23 mouse cellular contexts compared by ENCODE assay signal in genomic region chr2:25465256-25465655, GRCm38 (mm10). TPM values are rescaled to one million over a fixed set of nuclear protein-coding genes. Genes with fewer than 3 reads are reported as not detected.
A peak's percentile ranks its signal among the peaks of the same experiment; 100 is the strongest.
DNase-seq lines count a peak whose midpoint lies in the region; ATAC-seq and TF ChIP-seq lines count a peak whose summit lies in the region.
"Had no signal": no experiment of that assay in that cellular context is flagged by ENCODE, and none has a peak within 500 bp of the region (broad histone marks: within the 10 kb centered on the region; RNA-seq: fewer than 3 reads in every experiment).

No protein-coding gene starts in this region.

- H3K4me1 ChIP-seq in heart, embryonic 14.5 days (ENCODE audit: control insufficient read depth in 2 of 2, insufficient read depth in 2 of 2, low read length in 2 of 2), result peaks cover 37 to 46% of the 10 kb centered on the region in 2 experiments
- peaks cover 33% of the 10 kb centered on the region; the same call in 1 of the 2 replicates for H3K4me1 ChIP-seq in spleen, adult 2 months (ENCODE audit: control insufficient read depth, insufficient read depth, insufficient read length)
- H3K4me1 ChIP-seq in limb, embryonic 10.5 days, result peaks cover 20% of the 10 kb centered on the region
- peaks cover 6% of the 10 kb centered on the region for H3K4me1 ChIP-seq in small intestine, adult 2 months (ENCODE audit: control insufficient read depth, insufficient read depth, insufficient read length, low read length)
- H3K4me1 ChIP-seq in heart, adult 2 months (ENCODE audit: control insufficient read depth, insufficient read depth, low read length), result peaks cover 7% of the 10 kb centered on the region

- H3K4me2 ChIP-seq in heart, embryonic 14.5 days (ENCODE audit: low read length), result no peak overlapping the region
- H3K4me2 ChIP-seq: forebrain, embryonic 12.5 days; heart, embryonic 15.5 days; hindbrain, embryonic 12.5 days; intestine, embryonic 15.5 days; neural tube, embryonic 15.5 days had no signal

- H3K27me3 ChIP-seq in heart, embryonic 14.5 days (ENCODE audit: control insufficient read depth, insufficient read depth, low read length), result no peaks in the 10 kb centered on the region
- H3K27me3 ChIP-seq in spleen, adult 2 months (ENCODE audit: control insufficient read depth, insufficient read depth, low read length), result no peaks in the 10 kb centered on the region
- H3K27me3 ChIP-seq in limb, embryonic 10.5 days (ENCODE audit: low read depth, poor library complexity, severe bottlenecking), result no peaks in the 10 kb centered on the region
- H3K27me3 ChIP-seq in small intestine, adult 2 months (ENCODE audit: control insufficient read depth, insufficient read depth, low read length), result no peaks in the 10 kb centered on the region
- no peaks in the 10 kb centered on the region for H3K27me3 ChIP-seq in heart, adult 2 months (ENCODE audit: control insufficient read depth, insufficient read depth, low read length)
- H3K27me3 ChIP-seq: forebrain, embryonic 12.5 days; heart, embryonic 15.5 days; intestine, embryonic 15.5 days; neural tube, embryonic 15.5 days had no signal

- WGBS in heart, embryonic 14.5 days, result 89% methylated on average over 2 of the region's 2 CpGs
- 39% methylated on average over 2 of the region's 2 CpGs for WGBS in spleen, adult 2 months
- WGBS in limb, embryonic 10.5 days, result 89% methylated on average over 2 of the region's 2 CpGs
- WGBS in small intestine, adult 2 months, result 70% methylated on average over 2 of the region's 2 CpGs
- WGBS in heart, adult 2 months, result 81% methylated on average over 2 of the region's 2 CpGs

- 0 out of 2 replicates have a peak overlapping the region, but pooled peaks have one; percentile 3 for H3K9ac ChIP-seq in heart, embryonic 14.5 days (ENCODE audit: low read length)
- H3K9ac ChIP-seq in heart, adult 2 months (ENCODE audit: low read depth, low read length), result no peak overlapping the region
- H3K9ac ChIP-seq: forebrain, embryonic 12.5 days; heart, embryonic 15.5 days; hindbrain, embryonic 12.5 days; intestine, embryonic 15.5 days; liver, embryonic 14.5 days; neural tube, embryonic 15.5 days had no signal

- ATAC-seq in heart, embryonic 14.5 days (ENCODE audit: insufficient number of reproducible peaks, insufficient read depth, low FRiP score, low read depth), result no peak
- ATAC-seq: intestine, embryonic 15.5 days had no signal

- H3K27ac ChIP-seq in heart, embryonic 14.5 days (replicated peaks in 1 of 2; ENCODE audit: control insufficient read depth in 1 of 2, insufficient read depth in 1 of 2, low read depth in 2 of 2, low read length in 2 of 2), result no peak overlapping the region
- peak overlapping the region; percentile 96 for H3K27ac ChIP-seq in spleen, adult 2 months (ENCODE audit: insufficient read depth, low read length)
- peak overlapping the region; percentile 72 for H3K27ac ChIP-seq in limb, embryonic 10.5 days
- H3K27ac ChIP-seq in small intestine, adult 2 months (ENCODE audit: insufficient read depth, low read depth, low read length), result peak overlapping the region; percentile 70
- H3K27ac ChIP-seq in heart, adult 2 months, result no peak overlapping the region
- H3K27ac ChIP-seq: hindbrain, embryonic 12.5 days; intestine, embryonic 15.5 days; liver, embryonic 14.5 days; neural tube, embryonic 15.5 days had no signal

- H3K9me3 ChIP-seq in heart, embryonic 14.5 days (ENCODE audit: control insufficient read depth, low read length), result no peaks in the 10 kb centered on the region
- no peaks in the 10 kb centered on the region for H3K9me3 ChIP-seq in limb, embryonic 10.5 days (replicated peaks)
- H3K9me3 ChIP-seq: forebrain, embryonic 12.5 days; heart, embryonic 15.5 days; hindbrain, embryonic 12.5 days; intestine, embryonic 15.5 days; neural tube, embryonic 15.5 days had no signal

- no peak for TF ChIP-seq EP300 in heart, adult 2 months (IDR thresholded peaks at IDR 0.05; ENCODE audit: insufficient read depth, low read depth, low read length)

- H3K79me2 ChIP-seq in heart, adult 2 months (replicated peaks; ENCODE audit: control insufficient read depth, insufficient read depth, low read length), result no peaks in the 10 kb centered on the region

- TF ChIP-seq CTCF in spleen, adult 2 months (IDR thresholded peaks at IDR 0.05; ENCODE audit: extremely low read depth, insufficient read depth, insufficient read length, insufficient replicate concordance), result no peak
- no peak for TF ChIP-seq CTCF in small intestine, adult 2 months (IDR thresholded peaks at IDR 0.05; ENCODE audit: extremely low read depth, insufficient read length, insufficient replicate concordance, low read depth, low read length)
- TF ChIP-seq CTCF in heart, adult 2 months (IDR thresholded peaks at IDR 0.05), result no peak

- H3K4me3 ChIP-seq in heart, embryonic 14.5 days (ENCODE audit: control insufficient read depth in 1 of 2, insufficient read depth in 1 of 2, low read depth in 1 of 2, low read length in 2 of 2), result no peak overlapping the region
- peak overlapping the region; percentile 47; the same call in 1 of the 2 replicates for H3K4me3 ChIP-seq in spleen, adult 2 months (ENCODE audit: extremely low read depth, insufficient read depth, insufficient read length)
- no peak overlapping the region for H3K4me3 ChIP-seq in limb, embryonic 10.5 days
- no peak overlapping the region for H3K4me3 ChIP-seq in small intestine, adult 2 months (ENCODE audit: low read depth, low read length)
- H3K4me3 ChIP-seq in heart, adult 2 months, result no peak overlapping the region
- H3K4me3 ChIP-seq: forebrain, embryonic 12.5 days; heart, embryonic 15.5 days; hindbrain, embryonic 12.5 days; intestine, embryonic 15.5 days; myocyte; neural tube, embryonic 15.5 days had no signal

- intact Hi-C loops in heart, adult 2 months (cut with DNase I), result no loop called here

- no peaks in the 10 kb centered on the region for H3K36me3 ChIP-seq in heart, embryonic 14.5 days (ENCODE audit: control insufficient read depth, insufficient read depth, low read length)
- no peaks in the 10 kb centered on the region for H3K36me3 ChIP-seq in spleen, adult 2 months (ENCODE audit: control insufficient read depth, insufficient read depth, low read length)
- no peaks in the 10 kb centered on the region for H3K36me3 ChIP-seq in limb, embryonic 10.5 days
- no peaks in the 10 kb centered on the region for H3K36me3 ChIP-seq in small intestine, adult 2 months (ENCODE audit: control insufficient read depth, insufficient read depth, low read length)
- no peaks in the 10 kb centered on the region for H3K36me3 ChIP-seq in heart, adult 2 months (ENCODE audit: control insufficient read depth, insufficient read depth, low read length)
- H3K36me3 ChIP-seq: forebrain, embryonic 12.5 days; heart, embryonic 15.5 days; hindbrain, embryonic 12.5 days; intestine, embryonic 15.5 days; neural tube, embryonic 15.5 days had no signal

- no peak for DNase-seq in heart, adult 11 months
- DNase-seq in spleen, adult 2 months (ENCODE audit: low read depth in 1 of 2, low spot score in 2 of 2), result no peak
- no peak for DNase-seq in spleen, adult 12 weeks (ENCODE audit: low spot score)
- no peak for DNase-seq in limb, embryonic 10.5 days (ENCODE audit: low spot score)
- no peak for DNase-seq in heart, adult 2 months
- DNase-seq: adrenal gland, postnatal 25 days; gastrocnemius, postnatal 36 days; right cerebral cortex, postnatal 4 days had no signal

- TF ChIP-seq POLR2A in spleen, adult 2 months (IDR thresholded peaks at IDR 0.05; ENCODE audit: low read depth, low read length), result no peak
- no peak for TF ChIP-seq POLR2A in small intestine, adult 2 months (IDR thresholded peaks at IDR 0.05; ENCODE audit: low read depth, low read length)
- no peak for TF ChIP-seq POLR2A in heart, adult 2 months (IDR thresholded peaks at IDR 0.05; ENCODE audit: insufficient read depth, low read depth, low read length)

RNA-seq across cellular contexts. Expression of gene Paxx, which starts 4.4 kb away (rescaled TPM):
- polyA plus RNA-seq in heart, embryonic 14.5 days (2014; fragmentation: Nextera tagmentation; extraction: Ambion mirVana), result 31.0 and 32.6 TPM in 2 replicates
- polyA plus RNA-seq in spleen, adult 2 months (2012; rRNA removed), result 68.7 and 86.4 TPM in 2 replicates
- polyA plus RNA-seq in limb, embryonic 10.5 days (2016; fragmentation: Nextera tagmentation; extraction: Ambion mirVana), result 10.0 and 14.6 TPM in 2 replicates
- polyA plus RNA-seq in small intestine, adult 2 months (2012; rRNA removed), result 48.6 and 62.7 TPM in 2 replicates
- total RNA-seq in heart, adult 2 months (2021), result 10 to 100 TPM; 17.7 to 20.6 TPM
- polyA plus RNA-seq in heart, adult 2 months (2012; rRNA removed), result 32.8 and 36.8 TPM in 2 replicates

RNA-seq across cellular contexts. Expression of gene Ptgds, which starts 4.6 kb away (rescaled TPM):
- 98.5 and 112 TPM in 2 replicates for polyA plus RNA-seq in heart, embryonic 14.5 days (2014; fragmentation: Nextera tagmentation; extraction: Ambion mirVana)
- polyA plus RNA-seq in spleen, adult 2 months (2012; rRNA removed), result 0.27 and 7.8 TPM in 2 replicates
- polyA plus RNA-seq in limb, embryonic 10.5 days (2016; fragmentation: Nextera tagmentation; extraction: Ambion mirVana), result not detected in 2 replicates
- 0.28 and 0.39 TPM in 2 replicates for polyA plus RNA-seq in small intestine, adult 2 months (2012; rRNA removed)
- 100 to 1,000 TPM; 472 to 774 TPM for total RNA-seq in heart, adult 2 months (2021)
- 198 and 795 TPM in 2 replicates for polyA plus RNA-seq in heart, adult 2 months (2012; rRNA removed)
- total RNA-seq: megakaryocyte-erythroid progenitor cell, adult 5-6 weeks had no signal

RNA-seq across cellular contexts. Expression of gene Clic3, which starts 8.6 kb away (rescaled TPM):
- polyA plus RNA-seq in heart, embryonic 14.5 days (2014; fragmentation: Nextera tagmentation; extraction: Ambion mirVana), result 3.8 and 4.6 TPM in 2 replicates
- 2.5 and 3.1 TPM in 2 replicates for polyA plus RNA-seq in spleen, adult 2 months (2012; rRNA removed)
- 0.30 and 1.1 TPM in 2 replicates for polyA plus RNA-seq in limb, embryonic 10.5 days (2016; fragmentation: Nextera tagmentation; extraction: Ambion mirVana)
- 0.38 and 12.0 TPM in 2 replicates for polyA plus RNA-seq in small intestine, adult 2 months (2012; rRNA removed)
- 1 to 10 TPM; 1.4 to 1.8 TPM for total RNA-seq in heart, adult 2 months (2021)
- polyA plus RNA-seq in heart, adult 2 months (2012; rRNA removed), result 4.8 and 7.4 TPM in 2 replicates
- total RNA-seq: adrenal gland, postnatal 25 days; megakaryocyte-erythroid progenitor cell, adult 5-6 weeks had no signal

RNA-seq across cellular contexts. Expression of gene Lcn12, which starts 28.5 kb away (rescaled TPM):
- not detected in 2 replicates for polyA plus RNA-seq in heart, embryonic 14.5 days (2014; fragmentation: Nextera tagmentation; extraction: Ambion mirVana)
- polyA plus RNA-seq in spleen, adult 2 months (2012; rRNA removed), result not detected in 2 replicates
- polyA plus RNA-seq in limb, embryonic 10.5 days (2016; fragmentation: Nextera tagmentation; extraction: Ambion mirVana), result not detected in 2 replicates
- polyA plus RNA-seq in small intestine, adult 2 months (2012; rRNA removed), result not detected in 2 replicates
- not detected for total RNA-seq in heart, adult 2 months (2021)
- polyA plus RNA-seq in heart, adult 2 months (2012; rRNA removed), result not detected in 2 replicates
- total RNA-seq: adrenal gland, postnatal 25 days; gastrocnemius, postnatal 36 days; layer of hippocampus, postnatal 14 days; left cerebral cortex, postnatal 10 days; megakaryocyte-erythroid progenitor cell, adult 5-6 weeks had no signal
- polyA plus RNA-seq: forebrain, embryonic 12.5 days; heart, embryonic 15.5 days; hindbrain, embryonic 12.5 days; intestine, embryonic 15.5 days; kidney, embryonic 14.5 days; large intestine, adult 2 months; liver, embryonic 14.5 days; myocyte; neural tube, embryonic 15.5 days; stomach, embryonic 14.5 days had no signal

RNA-seq across cellular contexts. Expression of gene Fbxw5, which starts 35.3 kb away (rescaled TPM):
- 82.8 and 85.2 TPM in 2 replicates for polyA plus RNA-seq in heart, embryonic 14.5 days (2014; fragmentation: Nextera tagmentation; extraction: Ambion mirVana)
- 34.7 and 42.0 TPM in 2 replicates for polyA plus RNA-seq in spleen, adult 2 months (2012; rRNA removed)
- polyA plus RNA-seq in limb, embryonic 10.5 days (2016; fragmentation: Nextera tagmentation; extraction: Ambion mirVana), result 83.6 and 94.6 TPM in 2 replicates
- polyA plus RNA-seq in small intestine, adult 2 months (2012; rRNA removed), result 32.0 and 34.0 TPM in 2 replicates
- 10 to 100 TPM; 82.7 to 84.8 TPM for total RNA-seq in heart, adult 2 months (2021)
- 32.9 and 41.0 TPM in 2 replicates for polyA plus RNA-seq in heart, adult 2 months (2012; rRNA removed)

Comparison
In these comparisons a context has a peak if more than half of its experiments do, and no peak if none do; other contexts are left out.
1. H3K27ac ChIP-seq: peak in spleen, adult 2 months (single experiment), limb, embryonic 10.5 days (single experiment) and small intestine, adult 2 months (single experiment); none in heart, embryonic 14.5 days (0 of 2) and heart, adult 2 months (single experiment).
2. RNA of gene Ptgds, which starts 4.6 kb away (polyA plus RNA-seq): 198 to 795 TPM in heart, adult 2 months and 98.5 to 112 TPM in heart, embryonic 14.5 days; 0.27 to 7.8 TPM in spleen, adult 2 months, 0.28 to 0.39 TPM in small intestine, adult 2 months and not detected in limb, embryonic 10.5 days; every median in the first group is over 10 times any median in the second.